Mouse (Mus musculus) neural tube, embryonic 11.5 days (tissue): Measurements from ENCODE around the gene Tmem132c. TPM values are rescaled to one million over a fixed set of nuclear protein-coding genes. Genes with fewer than 3 reads are reported as not detected.
A peak's percentile ranks its signal among the peaks of the same experiment; 100 is the strongest.

Experiments used
- ATAC-seq: fragments of 200-750 bp; cut with Nextera tagmentation; 2 replicates; pipeline ENCODE4 v1.8.0; 2017; ENCODE audit warnings: moderate number of reproducible peaks, mild to moderate bottlenecking, moderate TSS enrichment, moderate library complexity; ENCODE audit not compliant: insufficient read depth, low FRiP score, low TSS enrichment
- DNase-seq: peaks from one replicate; pipeline ENCODE4 v3.0.0-alpha.2; 2015; ENCODE audit warnings: low spot score
- H3K27ac ChIP-seq: fragments of 300-500 bp; sonication (generic); 2 replicates; pipeline ENCODE4 v1.5.1; 2014; ENCODE audit warnings: low read depth, mild to moderate bottlenecking, low read length
- H3K27me3 ChIP-seq: fragments of 300-500 bp; sonication (generic); 2 replicates; pipeline ENCODE4 v1.6.1; 2014; ENCODE audit warnings: mild to moderate bottlenecking, low read length, mixed read lengths; ENCODE audit not compliant: control insufficient read depth, insufficient read depth
- H3K36me3 ChIP-seq: fragments of 300-500 bp; sonication (generic); 2 replicates; pipeline ENCODE4 v1.6.1; 2014; ENCODE audit warnings: mild to moderate bottlenecking, low read length, moderate library complexity, mixed read lengths; ENCODE audit not compliant: control insufficient read depth, insufficient read depth
- H3K4me1 ChIP-seq: fragments of 300-500 bp; sonication (generic); 2 replicates; pipeline ENCODE4 v1.6.1; 2014; ENCODE audit warnings: low read length, mixed read lengths; ENCODE audit not compliant: control insufficient read depth, insufficient read depth
- H3K4me2 ChIP-seq: fragments of 300-500 bp; sonication (generic); 2 replicates; pipeline ENCODE4 v1.6.1; 2014; ENCODE audit warnings: low read depth, mild to moderate bottlenecking, moderate library complexity
- H3K4me3 ChIP-seq: fragments of 300-500 bp; sonication (generic); 2 replicates; pipeline ENCODE4 v1.5.1; 2014; ENCODE audit warnings: low read depth, low read length
- H3K9ac ChIP-seq: fragments of 300-500 bp; sonication (generic); 2 replicates; pipeline ENCODE4 v1.6.1; 2014; ENCODE audit warnings: mild to moderate bottlenecking, low read length
- H3K9me3 ChIP-seq: fragments of 300-500 bp; sonication (generic); 2 replicates; pipeline ENCODE4 v1.6.1; 2016; ENCODE audit warnings: low read length; ENCODE audit not compliant: control insufficient read depth
- WGBS: fragments of 180-500 bp; shearing (Covaris S2); extraction: QIAGEN DNeasy Blood & Tissue Kit; methylation state at CpG from one replicate; pipeline ENCODE4 v1.1.7; 2014; 5-methylcytosine and 5-hydroxymethylcytosine counted together
- polyA plus RNA-seq: library from polyadenylated mRNA; unstranded; fragments of >200 nt; fragmentation: Nextera tagmentation; extraction: Ambion mirVana; gene quantifications from 2 replicates; pipeline ENCODE4 v1.2.1, GENCODE M21; 2014

The Tmem132c gene
- polyA plus RNA-seq, 1 experiment from 2014 or later, result 24.6 TPM

DNA sequence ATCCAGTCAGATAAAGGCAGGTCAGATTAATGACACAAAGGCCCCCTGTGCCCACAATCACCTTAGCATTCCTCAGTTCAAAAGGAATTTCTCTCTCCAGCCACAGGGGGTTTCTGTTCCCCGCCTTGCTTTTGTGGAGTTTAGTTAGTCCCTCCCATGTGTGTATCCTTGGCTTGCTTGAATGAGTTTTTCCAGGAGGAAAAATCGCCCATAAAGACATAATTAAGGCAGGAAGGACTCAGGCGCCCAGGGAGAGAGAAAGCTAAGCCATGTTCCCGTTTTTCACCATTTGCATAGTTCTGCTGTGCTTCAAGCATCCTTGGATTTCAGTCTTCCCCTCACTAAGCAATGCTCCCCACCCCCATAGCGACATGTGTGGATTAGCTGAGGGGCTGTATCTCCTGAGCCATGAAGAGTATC, 97.4 kb downstream of the Tmem132c start:
- H3K36me3 ChIP-seq, result no peaks in the 10 kb centered on the region
- no peak overlapping the region for H3K4me3 ChIP-seq
- no peak for ATAC-seq
- no peak overlapping the region for H3K4me2 ChIP-seq
- H3K4me1 ChIP-seq, result peaks cover 27% of the 10 kb centered on the region
- 2% methylated on average over 5 of the region's 5 CpGs for WGBS
- no peak overlapping the region for H3K27ac ChIP-seq
- H3K9ac ChIP-seq, result no peak overlapping the region
- H3K9me3 ChIP-seq, result no peaks in the 10 kb centered on the region
- DNase-seq, result no peak
- no peaks in the 10 kb centered on the region for H3K27me3 ChIP-seq

DNA sequence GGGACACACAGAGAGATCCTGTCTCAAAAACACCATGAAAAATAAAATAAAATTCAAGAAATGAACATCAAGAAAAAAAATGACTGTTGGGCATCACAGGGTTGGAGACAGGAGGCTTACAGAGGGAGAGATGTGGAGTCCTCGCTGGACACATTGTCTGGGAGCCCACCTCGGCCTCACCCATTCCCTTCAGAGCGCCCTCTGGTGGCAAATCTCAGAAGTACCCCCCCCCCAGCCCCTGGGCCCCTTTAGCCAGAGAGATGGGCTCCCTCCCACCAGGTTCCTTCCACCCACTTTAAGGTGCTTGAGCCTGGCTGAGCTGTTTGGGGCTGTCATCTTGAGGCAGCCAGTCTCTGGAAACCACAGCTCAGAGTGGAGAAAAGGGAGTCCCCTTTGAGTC, 99.5 kb downstream of the Tmem132c start:
- ATAC-seq (no peak), DNase-seq (no peak)
- Histone ChIP-seq H3K9me3 (no peaks in the 10 kb centered on the region), H3K4me3 (no peak overlapping the region), H3K27me3 (no peaks in the 10 kb centered on the region), H3K36me3 (no peaks in the 10 kb centered on the region), H3K4me1 (peaks cover 28% of the 10 kb centered on the region), H3K4me2 (no peak overlapping the region), H3K27ac (no peak overlapping the region), H3K9ac (no peak overlapping the region)
- 34% methylated on average over 3 of the region's 3 CpGs for WGBS

- Histone ChIP-seq H3K27ac (no peak overlapping the region), H3K4me2 (no peak overlapping the region), H3K4me1 (peaks cover 13% of the 10 kb centered on the region), H3K36me3 (no peaks in the 10 kb centered on the region), H3K9me3 (no peaks in the 10 kb centered on the region), H3K4me3 (no peak overlapping the region), H3K9ac (no peak overlapping the region), H3K27me3 (no peaks in the 10 kb centered on the region)
- ATAC-seq (no peak), DNase-seq (no peak)
- 52% methylated on average over 2 of the region's 2 CpGs for WGBS
These were observed 103.1 kb downstream of the Tmem132c start for GRCm38 (mm10) chr5:127344721-127345120.

DNA sequence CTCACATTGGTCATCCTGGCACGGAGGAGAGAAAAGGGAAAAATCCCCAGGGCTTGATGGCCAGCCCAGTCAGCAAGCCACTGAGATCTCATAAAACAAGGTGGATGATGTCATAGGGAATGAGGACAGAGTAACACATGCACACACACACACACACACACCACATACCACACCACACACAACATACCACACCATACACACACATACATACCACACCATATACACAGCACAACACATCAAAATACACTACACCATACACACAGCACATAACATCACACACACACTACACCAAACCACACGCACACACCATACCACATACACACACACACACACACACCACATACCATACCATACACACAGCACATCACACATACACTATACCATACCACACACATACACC, 104.8 kb downstream of the Tmem132c start:
- no peaks in the 10 kb centered on the region for H3K27me3 ChIP-seq
- ATAC-seq (no peak), DNase-seq (no peak)
- no peaks in the 10 kb centered on the region for H3K36me3 ChIP-seq
- H3K9me3 ChIP-seq, result no peaks in the 10 kb centered on the region
- no peak overlapping the region for H3K4me3 ChIP-seq
- peaks cover 10% of the 10 kb centered on the region; the same call in 1 of the 2 replicates for H3K4me1 ChIP-seq
- H3K27ac ChIP-seq, result no peak overlapping the region
- WGBS, result 87% methylated on average over 2 of the region's 2 CpGs
- no peak overlapping the region for H3K4me2 ChIP-seq
- H3K9ac ChIP-seq, result no peak overlapping the region

DNA sequence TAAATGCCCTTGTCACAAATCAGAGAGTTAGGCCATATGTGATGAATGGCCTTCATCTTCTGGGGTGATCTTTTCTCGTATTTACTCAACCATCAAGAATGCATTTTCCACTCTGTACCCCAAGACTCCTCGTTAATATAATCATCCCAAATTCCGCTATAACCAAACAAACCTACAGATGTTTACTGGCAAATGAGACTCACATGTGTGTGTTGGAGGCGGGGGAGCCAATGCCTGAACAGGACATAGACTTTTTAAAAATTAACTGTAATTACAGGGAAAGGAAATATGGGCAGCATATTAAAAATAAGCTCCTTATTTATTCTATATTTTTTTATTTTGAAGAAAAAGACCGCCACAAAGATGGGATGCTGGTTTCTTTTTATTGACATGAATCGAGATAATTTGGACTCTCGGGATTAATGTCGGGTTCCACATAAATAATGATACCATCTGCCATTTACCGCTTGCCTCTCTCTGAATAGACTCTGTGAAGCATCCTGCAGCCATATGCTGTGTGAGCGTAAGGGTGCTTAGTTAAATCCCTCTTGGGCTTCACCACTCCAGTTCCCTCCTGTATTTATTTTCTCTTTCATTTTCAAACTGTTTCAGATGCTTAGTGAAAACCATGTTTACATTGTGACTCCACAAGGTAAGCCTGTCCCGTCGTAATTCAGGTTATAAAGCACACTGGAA, 105.6 kb downstream of the Tmem132c start:
- H3K9me3 ChIP-seq, result no peaks in the 10 kb centered on the region
- H3K4me1 ChIP-seq, result peaks cover 10% of the 10 kb centered on the region; the same call in 1 of the 2 replicates
- no peak overlapping the region for H3K9ac ChIP-seq
- 47% methylated on average over 12 of the region's 12 CpGs for WGBS
- no peak overlapping the region for H3K4me3 ChIP-seq
- ATAC-seq (no peak), DNase-seq (no peak)
- no peak overlapping the region for H3K27ac ChIP-seq
- no peak overlapping the region for H3K4me2 ChIP-seq
- H3K27me3 ChIP-seq, result no peaks in the 10 kb centered on the region
- no peaks in the 10 kb centered on the region for H3K36me3 ChIP-seq

DNA sequence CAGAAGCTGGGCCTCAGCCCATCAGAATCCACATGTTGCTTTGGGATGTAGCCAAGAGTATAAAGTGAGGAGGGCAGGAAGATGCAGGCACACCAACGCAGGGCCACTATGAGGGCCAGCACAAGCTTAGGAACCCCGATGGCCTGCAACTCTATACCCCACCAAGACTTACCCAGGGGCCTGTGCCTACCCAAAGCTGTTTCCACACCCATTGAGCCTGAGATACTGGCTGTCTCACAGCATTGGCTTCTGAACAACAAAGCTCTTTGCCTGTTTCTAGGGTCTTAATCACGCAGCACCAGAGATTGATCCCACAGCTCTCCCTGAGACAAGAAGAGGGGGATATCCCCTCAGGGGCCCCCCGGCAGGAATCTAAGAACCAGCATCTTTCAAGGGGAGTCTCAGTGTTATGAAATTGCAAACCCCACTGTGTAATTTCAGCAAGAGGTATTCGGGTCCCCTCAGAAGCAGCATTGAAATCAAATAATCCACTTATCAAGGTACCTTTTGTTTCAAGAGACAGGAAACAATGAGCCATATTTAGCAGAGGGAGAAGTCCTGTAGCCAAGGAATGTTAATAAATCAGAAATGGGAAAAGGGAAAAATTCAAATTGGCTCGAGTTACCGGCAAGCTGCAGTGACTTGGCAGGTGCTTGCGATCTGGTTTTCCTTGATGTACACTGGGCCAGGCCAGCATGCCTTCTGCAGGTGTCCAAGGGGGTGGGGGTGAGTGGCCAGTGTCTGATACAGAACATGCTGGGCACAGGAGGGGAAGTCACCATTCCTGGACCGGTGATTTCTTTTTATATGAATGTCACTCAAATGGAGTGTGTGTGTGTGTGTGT, 107.8 kb downstream of the Tmem132c start:
- WGBS, result 71% methylated on average over 9 of the region's 9 CpGs
- DNase-seq (no peak), ATAC-seq (no peak)
- H3K4me3 ChIP-seq, result no peak overlapping the region
- H3K4me2 ChIP-seq, result no peak overlapping the region
- no peaks in the 10 kb centered on the region for H3K27me3 ChIP-seq
- H3K36me3 ChIP-seq, result no peaks in the 10 kb centered on the region
- peak overlapping the region; percentile 6; the same call in 1 of the 2 replicates for H3K9ac ChIP-seq
- 0 out of 2 replicates have a peak overlapping the region, but pooled peaks have one; percentile 4 for H3K27ac ChIP-seq
- peaks cover 10% of the 10 kb centered on the region; the same call in 1 of the 2 replicates for H3K4me1 ChIP-seq
- no peaks in the 10 kb centered on the region for H3K9me3 ChIP-seq

DNA sequence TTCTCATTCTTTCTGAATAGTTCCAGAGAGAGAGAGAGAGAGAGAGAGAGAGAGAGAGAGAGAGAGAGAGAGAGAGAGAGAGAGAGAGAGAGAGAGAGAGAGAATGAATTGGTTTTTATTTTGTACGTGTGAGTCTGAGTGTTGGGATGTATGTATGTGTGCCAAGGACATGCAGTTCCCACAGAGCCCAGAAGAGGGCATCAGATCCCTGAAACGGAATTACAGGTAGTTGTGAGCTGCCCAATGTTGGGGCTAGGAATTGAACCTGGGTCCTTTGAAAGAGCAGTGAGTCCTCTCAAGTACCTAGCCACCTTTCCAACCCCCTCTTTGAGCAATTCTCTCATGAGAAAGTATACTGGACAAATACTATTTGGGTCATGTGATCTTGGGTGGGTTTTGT, 111.4 kb downstream of the Tmem132c start:
- ATAC-seq (no peak), DNase-seq (no peak)
- H3K27ac ChIP-seq, result no peak overlapping the region
- WGBS, result 75% methylated on average over 2 of the region's 2 CpGs
- H3K4me3 ChIP-seq, result no peak overlapping the region
- H3K4me2 ChIP-seq, result no peak overlapping the region
- H3K4me1 ChIP-seq, result peaks cover 4% of the 10 kb centered on the region; the same call in 1 of the 2 replicates
- H3K27me3 ChIP-seq, result no peaks in the 10 kb centered on the region
- H3K9me3 ChIP-seq, result no peaks in the 10 kb centered on the region
- H3K9ac ChIP-seq, result no peak overlapping the region
- H3K36me3 ChIP-seq, result no peaks in the 10 kb centered on the region

GRCm38 (mm10) chr5:127355836-127356235, 114.2 kb downstream of the Tmem132c start:
- 37% methylated on average over 8 of the region's 8 CpGs for WGBS
- Histone ChIP-seq H3K4me1 (no peaks in the 10 kb centered on the region), H3K27ac (no peak overlapping the region), H3K27me3 (no peaks in the 10 kb centered on the region), H3K9ac (no peak overlapping the region), H3K9me3 (no peaks in the 10 kb centered on the region), H3K4me3 (no peak overlapping the region), H3K4me2 (no peak overlapping the region), H3K36me3 (peaks cover 2% of the 10 kb centered on the region; the same call in 1 of the 2 replicates)
- DNase-seq, result no peak
- no peak for ATAC-seq
